Mouse (Mus musculus) cortical plate, adult 2 months (tissue): ENCODE results near the gene Tmem184b.

Experiments used
- CTCF ChIP-seq: fragments of 200-500 bp; IDR thresholded peaks from 2 replicates; pipeline ENCODE4 v1.5.1; 2011; ENCODE audit warnings: mild to moderate bottlenecking, control low read depth, low read length; ENCODE audit not compliant: insufficient read depth; ENCODE audit errors: extremely low read depth
- POLR2A ChIP-seq: fragments of 200-500 bp; IDR thresholded peaks from 2 replicates; pipeline ENCODE4 v1.6.1; 2011; ENCODE audit warnings: mild to moderate bottlenecking, low read length, control low read depth; ENCODE audit not compliant: insufficient read depth; ENCODE audit errors: extremely low read depth

GRCm38 (mm10) chr15:79387611-79388010 is 15.8 kb downstream of the Tmem184b start:
- TF ChIP-seq CTCF (no peak), POLR2A (no peak)
